Mouse (Mus musculus) olfactory bulb, adult 2 months (tissue): ENCODE measurements around the gene Gm21954. TPM values are rescaled to one million over a fixed set of nuclear protein-coding genes. Genes with fewer than 3 reads are reported as not detected.

Experiments
- H3K27ac ChIP-seq: fragments of 200-500 bp; 2 replicates; pipeline ENCODE4 v1.5.1; 2012; ENCODE audit warnings: low read depth, low read length; ENCODE audit not compliant: insufficient read depth
- H3K4me1 ChIP-seq: fragments of 200-500 bp; 2 replicates; pipeline ENCODE4 v1.6.1; 2012; ENCODE audit warnings: low read length; ENCODE audit not compliant: control insufficient read depth, insufficient read depth
- H3K4me3 ChIP-seq: fragments of 200-500 bp; 2 replicates; pipeline ENCODE4 v1.5.1; 2012; ENCODE audit warnings: mild to moderate bottlenecking, low read depth, low read length, moderate library complexity; ENCODE audit not compliant: insufficient read depth
- CTCF ChIP-seq: fragments of 200-500 bp; IDR thresholded peaks from 2 replicates; pipeline ENCODE4 v1.5.1; 2012; ENCODE audit warnings: low read depth, mild to moderate bottlenecking, low read length, moderate library complexity; ENCODE audit not compliant: insufficient read depth
- POLR2A ChIP-seq: fragments of 200-500 bp; IDR thresholded peaks from 2 replicates; pipeline ENCODE4 v1.6.1; 2012; ENCODE audit warnings: mild to moderate bottlenecking, low read depth, low read length, moderate library complexity; ENCODE audit not compliant: insufficient read depth
- WGBS: fragments of 180-500 bp; shearing (Covaris S2); methylation state at CpG from one replicate; pipeline ENCODE4 v1.1.7; 2018; 5-methylcytosine and 5-hydroxymethylcytosine counted together
- polyA plus RNA-seq: library from polyadenylated mRNA; stranded (reverse); fragments of >200 nt; gene quantifications from 2 replicates; pipeline ENCODE4 v1.2.4, GENCODE M21; 2012; ENCODE audit warnings: low replicate concordance; ENCODE audit not compliant: missing spikeins, insufficient read depth, insufficient read length

The Gm21954 gene
- polyA plus RNA-seq, 1 experiment = not detected

DNA sequence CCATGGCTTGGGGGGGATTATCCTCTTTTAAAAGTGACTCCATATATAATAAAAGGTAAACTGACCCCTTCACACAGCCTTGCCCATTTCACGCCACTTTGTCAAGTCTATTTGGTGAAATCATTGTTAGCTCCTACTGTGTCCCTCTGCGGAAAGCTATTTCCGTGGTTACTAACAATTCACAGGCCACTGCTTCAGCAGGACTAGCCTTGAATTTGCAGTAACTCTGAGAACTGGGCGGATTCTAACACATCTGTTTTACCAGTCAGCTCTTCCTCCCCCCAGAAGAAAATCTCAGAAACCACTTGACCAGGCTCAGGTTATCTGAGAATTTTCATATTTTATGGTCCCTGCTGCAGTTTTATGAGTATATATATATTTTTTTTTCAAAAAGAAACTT lies 23.9 kb upstream of the Gm21954 start:
- TF ChIP-seq CTCF = no peak
- TF ChIP-seq POLR2A = no peak
- H3K4me1 ChIP-seq = 0 out of 2 replicates have a peak, but pooled peaks cover 2% of the 10 kb centered on the region
- WGBS = 62% methylated on average over 4 of the region's 4 CpGs
- no peak overlapping the region for H3K4me3 ChIP-seq
- H3K27ac ChIP-seq = no peak overlapping the region

- 84% methylated on average over 7 of the region's 7 CpGs for WGBS
These were observed 23.2 kb upstream of the Gm21954 start for GRCm38 (mm10) chr3:55495231-55495630.

GRCm38 (mm10) chr3:55494348-55494747 lies 22.3 kb upstream of the Gm21954 start:
- TF ChIP-seq CTCF (no peak), POLR2A (no peak)
- H3K27ac ChIP-seq = no peak overlapping the region
- 34% methylated on average over 4 of the region's 4 CpGs for WGBS
- H3K4me3 ChIP-seq = no peak overlapping the region
- H3K4me1 ChIP-seq = peaks cover 5% of the 10 kb centered on the region; the same call in 1 of the 2 replicates

More at GRCm38 (mm10) chr3:55495231-55495630, 23.2 kb upstream of the Gm21954 start:
- no peak for TF ChIP-seq POLR2A
- TF ChIP-seq CTCF = no peak
- Histone ChIP-seq H3K27ac (no peak overlapping the region), H3K4me1 (0 out of 2 replicates have a peak, but pooled peaks cover 2% of the 10 kb centered on the region), H3K4me3 (no peak overlapping the region)

DNA sequence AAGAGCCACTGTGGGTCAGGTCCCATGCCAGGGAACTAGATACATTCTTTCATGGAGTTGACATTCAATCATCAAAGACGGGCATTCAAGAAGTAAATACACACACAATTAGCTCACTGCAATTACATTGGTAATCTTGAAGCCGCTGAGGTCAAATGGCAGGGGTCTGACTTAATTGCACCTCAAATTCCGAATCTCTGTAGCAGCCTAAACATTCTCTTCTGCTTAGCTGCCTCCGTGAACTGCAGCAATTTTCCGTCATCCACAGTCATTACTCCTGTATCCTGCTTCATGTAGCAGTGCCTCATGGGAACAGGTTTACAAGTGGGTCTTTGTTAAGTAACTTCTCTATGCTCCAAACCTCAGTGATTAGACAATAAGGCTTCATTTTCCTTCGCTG lies 20.0 kb upstream of the Gm21954 start:
- no peak overlapping the region for H3K27ac ChIP-seq
- H3K4me3 ChIP-seq = no peak overlapping the region
- no peak for TF ChIP-seq CTCF
- H3K4me1 ChIP-seq = peaks cover 5% of the 10 kb centered on the region; the same call in 1 of the 2 replicates
- 20% methylated on average over 6 of the region's 6 CpGs for WGBS

DNA sequence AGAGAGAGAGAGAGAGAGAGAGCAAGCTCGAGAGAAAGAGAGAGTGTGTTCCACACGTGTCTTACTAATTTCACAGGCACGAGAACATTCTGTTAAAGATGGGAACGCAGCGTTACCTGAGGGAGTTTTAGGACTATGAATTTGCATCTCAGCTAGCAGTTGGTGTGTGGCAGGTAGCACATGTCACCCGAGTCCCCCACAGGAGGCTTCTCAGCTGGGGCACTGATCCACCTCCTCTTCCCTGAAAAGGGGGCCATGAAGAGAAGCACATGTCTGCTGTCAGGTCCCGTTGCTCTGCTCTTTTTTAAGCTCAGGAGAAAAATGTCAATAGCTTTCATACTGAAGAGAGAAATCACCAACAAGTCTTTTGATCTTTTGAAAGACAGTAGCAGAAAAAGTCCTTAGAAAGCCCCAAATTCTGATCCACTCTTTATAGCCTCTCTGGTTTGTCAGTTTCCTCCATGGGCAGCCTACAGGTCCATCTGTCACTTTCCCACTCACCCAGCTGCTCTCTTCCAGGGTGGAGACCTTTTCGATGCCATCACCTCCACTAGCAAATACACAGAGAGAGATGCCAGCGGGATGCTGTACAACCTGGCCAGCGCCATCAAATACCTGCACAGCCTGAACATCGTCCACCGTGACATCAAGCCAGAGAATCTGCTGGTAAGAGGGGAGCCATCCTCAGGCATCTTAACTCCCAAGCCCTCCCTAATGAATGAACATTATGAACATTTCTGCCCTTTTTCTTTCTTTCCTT lies 17.4 kb upstream of the Gm21954 start:
- WGBS = 72% methylated on average over 12 of the region's 12 CpGs
- TF ChIP-seq CTCF = no peak
- TF ChIP-seq POLR2A = no peak
- no peak overlapping the region for H3K4me3 ChIP-seq
- peaks cover 5% of the 10 kb centered on the region; the same call in 1 of the 2 replicates for H3K4me1 ChIP-seq
- H3K27ac ChIP-seq = 0 out of 2 replicates have a peak overlapping the region, but pooled peaks have one; percentile 13

DNA sequence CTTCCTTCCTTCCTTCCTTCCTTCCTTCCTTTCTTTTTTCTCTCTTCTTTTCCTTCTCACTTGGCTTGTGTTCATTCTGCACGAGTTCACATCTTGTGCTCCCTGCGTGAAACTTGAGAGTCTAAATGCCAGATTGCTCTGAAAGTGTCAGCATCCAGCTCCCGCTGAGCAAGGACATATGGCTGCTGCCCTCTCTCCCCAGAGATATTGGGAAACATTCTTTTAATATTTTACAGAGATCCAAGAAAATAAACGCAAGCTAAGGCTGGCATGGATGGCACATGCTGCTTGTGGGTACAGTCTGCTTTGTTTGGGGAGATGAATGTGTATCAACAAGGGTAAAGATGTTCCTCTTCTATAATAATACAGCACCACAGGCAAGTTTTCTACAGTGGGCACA lies 11.3 kb upstream of the Gm21954 start:
- TF ChIP-seq POLR2A = no peak
- no peak for TF ChIP-seq CTCF
- Histone ChIP-seq H3K27ac (no peak overlapping the region), H3K4me1 (no peaks in the 10 kb centered on the region), H3K4me3 (no peak overlapping the region)
- 48% methylated on average over 4 of the region's 4 CpGs for WGBS

DNA sequence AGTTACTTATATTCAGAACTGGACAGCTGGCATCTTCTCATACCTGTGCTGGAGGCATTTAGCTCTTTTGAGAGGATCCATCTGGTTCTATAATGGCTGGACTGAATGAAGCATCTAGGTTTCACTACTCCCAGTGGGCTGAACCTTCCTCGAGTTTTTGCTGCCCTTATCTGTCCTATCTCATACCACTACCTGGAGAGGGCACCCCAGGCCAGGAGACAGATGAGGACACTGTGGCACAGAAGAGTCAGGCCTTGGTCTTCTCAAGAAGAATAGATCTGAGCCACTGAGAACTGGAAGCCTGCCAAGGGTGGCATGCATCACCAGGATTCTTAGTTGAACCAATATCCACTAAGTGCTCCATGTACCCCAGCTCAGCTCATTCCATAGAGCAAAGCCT lies 9.1 kb upstream of the Gm21954 start:
- Histone ChIP-seq H3K4me3 (no peak overlapping the region), H3K27ac (no peak overlapping the region), H3K4me1 (peaks cover 7% of the 10 kb centered on the region; the same call in 1 of the 2 replicates)
- WGBS = 85% methylated on average over 1 of the region's 1 CpGs
- no peak for TF ChIP-seq POLR2A
- TF ChIP-seq CTCF = no peak

GRCm38 (mm10) chr3:55479306-55479705 lies 7.3 kb upstream of the Gm21954 start:
- peaks cover 7% of the 10 kb centered on the region; the same call in 1 of the 2 replicates for H3K4me1 ChIP-seq
- WGBS = 89% methylated on average over 4 of the region's 4 CpGs
- TF ChIP-seq CTCF = no peak
- no peak for TF ChIP-seq POLR2A
- H3K27ac ChIP-seq = no peak overlapping the region
- no peak overlapping the region for H3K4me3 ChIP-seq

GRCm38 (mm10) chr3:55476694-55477093 lies 4.7 kb upstream of the Gm21954 start:
- TF ChIP-seq POLR2A (no peak), CTCF (no peak)
- 46% methylated on average over 7 of the region's 7 CpGs for WGBS
- no peak overlapping the region for H3K27ac ChIP-seq
- peaks cover 7% of the 10 kb centered on the region; the same call in 1 of the 2 replicates for H3K4me1 ChIP-seq
- H3K4me3 ChIP-seq = no peak overlapping the region

DNA sequence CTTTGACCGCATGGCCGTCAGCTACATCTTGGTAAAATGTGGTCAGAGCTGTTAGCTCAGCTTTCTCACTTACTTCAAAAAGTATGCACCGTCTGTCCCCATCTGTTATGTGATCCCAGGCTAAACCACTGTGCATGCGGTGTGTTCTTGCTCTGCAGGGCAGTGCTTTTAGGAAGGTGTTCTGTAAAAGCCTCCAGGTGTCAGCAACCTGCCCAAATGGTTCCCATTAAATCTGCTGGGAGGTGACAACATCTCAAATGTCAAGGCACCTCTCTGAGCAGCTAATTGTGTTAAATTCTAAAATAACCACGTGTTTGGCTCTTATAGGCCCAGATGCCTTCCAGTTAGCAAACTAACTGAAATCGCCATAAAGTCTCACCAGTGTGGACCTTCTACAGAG lies 1.1 kb upstream of the Gm21954 start:
- TF ChIP-seq POLR2A (no peak), CTCF (no peak)
- no peak overlapping the region for H3K4me3 ChIP-seq
- WGBS = 68% methylated on average over 6 of the region's 6 CpGs
- no peak overlapping the region for H3K27ac ChIP-seq
- peaks cover 10% of the 10 kb centered on the region; the same call in 1 of the 2 replicates for H3K4me1 ChIP-seq
